ENCODE assay signal across 8 mouse cellular contexts in the genomic region with DNA sequence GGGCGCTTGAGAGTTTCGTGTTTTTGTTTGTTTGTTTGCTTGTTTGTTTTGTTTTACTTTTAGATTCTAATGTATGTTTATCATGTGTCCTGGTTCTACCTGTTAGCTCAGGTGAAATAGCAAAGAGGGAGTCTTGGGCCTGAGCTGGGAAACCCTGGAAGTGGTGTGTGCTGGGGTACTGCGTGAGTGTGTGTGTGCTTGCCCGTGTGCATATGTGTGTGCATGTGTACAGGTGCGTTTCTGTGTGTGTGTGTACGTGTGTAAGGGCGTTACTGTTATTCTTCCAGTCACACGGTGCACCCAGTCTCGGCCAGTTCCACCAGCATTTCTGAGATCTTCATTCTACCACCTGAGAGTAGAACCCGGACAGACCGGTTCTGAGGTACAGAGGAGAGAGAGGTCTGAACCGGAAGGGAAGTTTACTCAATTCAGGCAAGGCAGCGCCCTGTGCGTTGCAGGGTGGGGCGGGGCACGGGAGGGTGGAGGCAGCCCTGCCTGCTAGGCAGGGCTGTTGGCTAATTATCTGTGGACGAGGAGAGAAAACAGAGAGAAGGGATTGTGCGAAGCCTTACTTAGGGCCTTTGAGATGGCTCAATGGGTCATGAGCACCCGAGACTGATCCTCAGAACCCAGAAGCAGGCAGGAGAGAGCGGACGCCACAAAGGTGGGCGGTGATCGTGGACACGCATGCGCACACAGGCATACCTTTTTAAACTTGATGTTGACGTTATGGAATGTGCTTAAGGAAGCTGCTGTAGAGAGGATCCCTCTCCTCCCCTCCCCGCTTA. TPM values are rescaled to one million over a fixed set of nuclear protein-coding genes. Genes with fewer than 3 reads are reported as not detected.
DNase-seq lines count a peak whose midpoint lies in the region; ATAC-seq lines count a peak whose summit lies in the region.

No protein-coding gene starts in this region.

- peak overlapping the region; percentile 45 for H3K4me2 ChIP-seq in limb, embryonic 12.5 days
- H3K4me2 ChIP-seq in midbrain, embryonic 11.5 days, result no peak overlapping the region

- H3K4me1 ChIP-seq in limb, embryonic 12.5 days (replicated peaks), result no peaks in the 10 kb centered on the region
- no peaks in the 10 kb centered on the region for H3K4me1 ChIP-seq in midbrain, embryonic 11.5 days (ENCODE audit: control insufficient read depth, insufficient read depth, low read length)

- peak; percentile 66 for ATAC-seq in granulocyte monocyte progenitor cell, adult 5-6 weeks (replicated peaks; ENCODE audit: poor library complexity, severe bottlenecking)
- peak; percentile 66; the same call in 1 of the 2 replicates for ATAC-seq in limb, embryonic 12.5 days (ENCODE audit: insufficient number of reproducible peaks, insufficient read depth, low FRiP score, low TSS enrichment, low read depth)
- ATAC-seq in midbrain, embryonic 11.5 days (ENCODE audit: low FRiP score), result no peak

- H3K36me3 ChIP-seq in limb, embryonic 12.5 days, result no peaks in the 10 kb centered on the region
- H3K36me3 ChIP-seq in midbrain, embryonic 11.5 days (ENCODE audit: control insufficient read depth, insufficient read depth, low read length), result no peaks in the 10 kb centered on the region

- no peak overlapping the region for H3K27ac ChIP-seq in limb, embryonic 12.5 days
- H3K27ac ChIP-seq in midbrain, embryonic 11.5 days (ENCODE audit: low read depth, low read length), result no peak overlapping the region

- DNase-seq in cerebellum, postnatal 25 days, result peak; percentile 8 to 22
- DNase-seq in cerebellum, adult 9-10 months, result no peak
- peak; percentile 71 for DNase-seq in MEL-GATA-1-ER (ENCODE audit: extremely low read depth, low read depth)
- peak; percentile 81 for DNase-seq in midbrain, embryonic 11.5 days (ENCODE audit: low spot score, missing footprints)
- DNase-seq in urinary bladder, postnatal 36 days (ENCODE audit: low spot score in 2 of 2), result peak; percentile 51 to 67
- DNase-seq in layer of hippocampus, postnatal 25 days (ENCODE audit: extremely low spot score in 1 of 2, low spot score in 1 of 2), result no peak

- no peaks in the 10 kb centered on the region for H3K27me3 ChIP-seq in limb, embryonic 12.5 days
- H3K27me3 ChIP-seq in midbrain, embryonic 11.5 days (ENCODE audit: control insufficient read depth, insufficient read depth, low read length), result no peaks in the 10 kb centered on the region

- H3K9ac ChIP-seq in limb, embryonic 12.5 days (replicated peaks), result no peak overlapping the region; the same call in 1 of the 2 replicates
- no peak overlapping the region for H3K9ac ChIP-seq in midbrain, embryonic 11.5 days (ENCODE audit: low read length)

- peaks cover 14% of the 10 kb centered on the region for H3K9me3 ChIP-seq in limb, embryonic 12.5 days
- H3K9me3 ChIP-seq in midbrain, embryonic 11.5 days (ENCODE audit: control insufficient read depth, low read length), result peaks cover 4% of the 10 kb centered on the region; the same call in 1 of the 2 replicates

- 66% methylated on average over 27 of the region's 27 CpGs for WGBS in limb, embryonic 12.5 days
- WGBS in midbrain, embryonic 11.5 days, result 74% methylated on average over 27 of the region's 27 CpGs

- H3K4me3 ChIP-seq in limb, embryonic 12.5 days (replicated peaks), result peak overlapping the region; percentile 30
- H3K4me3 ChIP-seq in midbrain, embryonic 11.5 days (ENCODE audit: low read depth, low read length), result no peak overlapping the region

RNA-seq across cellular contexts. Expression of gene Alyref2, which starts 25.3 kb away (rescaled TPM):
- total RNA-seq in granulocyte monocyte progenitor cell, adult 5-6 weeks (2014; fragmentation: Nextera tagmentation), result 3.2 and 4.7 TPM in 2 replicates
- 6.4 and 13.2 TPM in 2 replicates for total RNA-seq in granulocyte monocyte progenitor cell, adult 5-6 weeks (2017)
- 11.7 and 12.6 TPM in 2 replicates for polyA plus RNA-seq in limb, embryonic 12.5 days (2016; fragmentation: Nextera tagmentation; extraction: Ambion mirVana)
- polyA plus RNA-seq in midbrain, embryonic 11.5 days (2014; fragmentation: Nextera tagmentation; extraction: Ambion mirVana), result 16.2 and 16.8 TPM in 2 replicates
- 1 to 10 TPM; 6.1 to 7.5 TPM for total RNA-seq in layer of hippocampus, postnatal 25 days (2021)

RNA-seq across cellular contexts. Expression of gene F11r, which starts 40.6 kb away (rescaled TPM):
- total RNA-seq in granulocyte monocyte progenitor cell, adult 5-6 weeks (2014; fragmentation: Nextera tagmentation), result not detected in 2 replicates
- total RNA-seq in granulocyte monocyte progenitor cell, adult 5-6 weeks (2017), result 5.8 TPM in 1 of 2 replicates, not detected in the other
- polyA plus RNA-seq in limb, embryonic 12.5 days (2016; fragmentation: Nextera tagmentation; extraction: Ambion mirVana), result 32.9 and 36.8 TPM in 2 replicates
- 9.9 and 13.1 TPM in 2 replicates for polyA plus RNA-seq in midbrain, embryonic 11.5 days (2014; fragmentation: Nextera tagmentation; extraction: Ambion mirVana)
- 1 to 10 TPM; 4.7 to 5.1 TPM for total RNA-seq in layer of hippocampus, postnatal 25 days (2021)

RNA-seq across cellular contexts. Expression of gene Itln1, which starts 57.1 kb away (rescaled TPM):
- not detected in 2 replicates for total RNA-seq in granulocyte monocyte progenitor cell, adult 5-6 weeks (2014; fragmentation: Nextera tagmentation)
- total RNA-seq in granulocyte monocyte progenitor cell, adult 5-6 weeks (2017), result not detected in 2 replicates
- not detected in 2 replicates for polyA plus RNA-seq in limb, embryonic 12.5 days (2016; fragmentation: Nextera tagmentation; extraction: Ambion mirVana)
- not detected in 2 replicates for polyA plus RNA-seq in midbrain, embryonic 11.5 days (2014; fragmentation: Nextera tagmentation; extraction: Ambion mirVana)
- total RNA-seq in layer of hippocampus, postnatal 25 days (2021), result not detected

RNA-seq across cellular contexts. Expression of gene Tstd1, which starts 59.3 kb away (rescaled TPM):
- total RNA-seq in granulocyte monocyte progenitor cell, adult 5-6 weeks (2014; fragmentation: Nextera tagmentation), result 10.1 and 14.9 TPM in 2 replicates
- total RNA-seq in granulocyte monocyte progenitor cell, adult 5-6 weeks (2017), result 3.7 TPM in 1 of 2 replicates, not detected in the other
- 7.5 and 7.7 TPM in 2 replicates for polyA plus RNA-seq in limb, embryonic 12.5 days (2016; fragmentation: Nextera tagmentation; extraction: Ambion mirVana)
- polyA plus RNA-seq in midbrain, embryonic 11.5 days (2014; fragmentation: Nextera tagmentation; extraction: Ambion mirVana), result 2.1 and 4.0 TPM in 2 replicates
- 1 to 10 TPM; 3.1 to 3.3 TPM for total RNA-seq in layer of hippocampus, postnatal 25 days (2021)

Comparison
In these comparisons a context has a peak if more than half of its experiments do, and no peak if none do; other contexts are left out.
1. DNase-seq: peak in cerebellum, postnatal 25 days (2 of 2), MEL-GATA-1-ER (single experiment), midbrain, embryonic 11.5 days (single experiment) and urinary bladder, postnatal 36 days (2 of 2); none in cerebellum, adult 9-10 months (single experiment) and layer of hippocampus, postnatal 25 days (0 of 2).